Mouse (Mus musculus) limb, embryonic 14.5 days (tissue): ENCODE measurements at regions not wholly inside any gene's neighbourhood (a gene's known extent, or its start where the extent isn't known, plus 50 kb on each side); places are given as distances from the start of the nearest gene placed in this dataset.

Experiments
- ATAC-seq: fragments of 200-750 bp; cut with Nextera tagmentation; 2 replicates; pipeline ENCODE4 v1.8.0; 2017; ENCODE audit warnings: low read depth, moderate number of reproducible peaks, moderate TSS enrichment; ENCODE audit not compliant: low FRiP score
- DNase-seq: peaks from one replicate; pipeline ENCODE4 v3.0.0-alpha.2; 2015; ENCODE audit warnings: low spot score
- H3K27ac ChIP-seq: fragments of 300-500 bp; sonication (generic); replicated peaks from 2 replicates; pipeline ENCODE4 v1.5.1; 2014; ENCODE audit warnings: low read depth, mild to moderate bottlenecking, low read length, moderate library complexity, mixed read lengths
- H3K27me3 ChIP-seq: fragments of 300-500 bp; sonication (generic); 2 replicates; pipeline ENCODE4 v1.6.1; 2014; ENCODE audit warnings: low read length, mixed read lengths; ENCODE audit not compliant: control insufficient read depth, insufficient read depth
- H3K36me3 ChIP-seq: fragments of 300-500 bp; sonication (generic); 2 replicates; pipeline ENCODE4 v1.6.1; 2014; ENCODE audit warnings: mild to moderate bottlenecking, low read length, moderate library complexity, mixed read lengths; ENCODE audit not compliant: control insufficient read depth, insufficient read depth
- H3K4me1 ChIP-seq: fragments of 300-500 bp; sonication (generic); 2 replicates; pipeline ENCODE4 v1.6.1; 2014; ENCODE audit warnings: antibody characterized with exemption, low read length, mixed read lengths; ENCODE audit not compliant: control insufficient read depth, insufficient read depth
- H3K4me2 ChIP-seq: fragments of 300-500 bp; sonication (generic); replicated peaks from 2 replicates; pipeline ENCODE4 v1.6.1; 2014; ENCODE audit warnings: low read depth, mild to moderate bottlenecking, low read length, moderate library complexity; ENCODE audit not compliant: severe bottlenecking
- H3K4me3 ChIP-seq: fragments of 300-500 bp; sonication (generic); replicated peaks from 2 replicates; pipeline ENCODE4 v1.5.1; 2014; ENCODE audit warnings: low read length
- H3K9ac ChIP-seq: fragments of 300-500 bp; sonication (generic); 2 replicates; pipeline ENCODE4 v1.6.1; 2014; ENCODE audit warnings: mild to moderate bottlenecking, low read depth, low read length, moderate library complexity; ENCODE audit not compliant: severe bottlenecking
- H3K9me3 ChIP-seq: fragments of 300-500 bp; sonication (generic); 2 replicates; pipeline ENCODE4 v1.6.1; 2016; ENCODE audit warnings: low read length; ENCODE audit not compliant: control insufficient read depth
- POLR2A ChIP-seq: fragments of 200-500 bp; IDR thresholded peaks from 2 replicates; pipeline ENCODE4 v1.8.0; 2012; ENCODE audit warnings: inconsistent platforms, mild to moderate bottlenecking, moderate library complexity, borderline replicate concordance; ENCODE audit not compliant: insufficient read depth, insufficient read length; ENCODE audit errors: extremely low read depth
- WGBS: fragments of 180-500 bp; shearing (Covaris S2); extraction: QIAGEN DNeasy Blood & Tissue Kit; methylation state at CpG from one replicate; pipeline ENCODE4 v1.1.7; 2014; 5-methylcytosine and 5-hydroxymethylcytosine counted together

DNA sequence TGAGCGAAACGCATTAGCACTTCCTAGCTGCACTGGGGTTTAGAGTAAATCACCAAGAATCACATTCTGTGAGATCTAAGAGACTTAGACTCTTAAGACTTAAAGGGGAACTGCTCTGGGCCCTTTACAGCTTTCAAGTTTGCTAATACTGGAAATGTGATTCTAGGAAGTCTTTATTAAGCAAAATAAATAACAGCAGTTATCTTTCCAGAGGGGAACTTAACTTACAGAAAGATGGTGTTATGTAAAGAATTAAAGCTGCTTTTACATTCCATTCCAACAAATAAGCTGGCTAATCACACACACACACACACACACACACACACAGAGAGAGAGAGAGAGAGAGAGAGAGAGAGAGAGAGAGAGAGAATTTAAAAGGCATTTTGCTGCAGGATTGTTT is 131.1 kb downstream of the Otol1 start:
- Histone ChIP-seq H3K36me3 (no peaks in the 10 kb centered on the region), H3K9ac (no peak overlapping the region), H3K9me3 (no peaks in the 10 kb centered on the region), H3K27me3 (no peaks in the 10 kb centered on the region), H3K4me2 (no peak overlapping the region), H3K27ac (no peak overlapping the region), H3K4me1 (peaks cover 5% of the 10 kb centered on the region; the same call in 1 of the 2 replicates), H3K4me3 (no peak overlapping the region)
- no peak for TF ChIP-seq POLR2A
- WGBS = 69% methylated on average over 2 of the region's 2 CpGs
- ATAC-seq (no peak), DNase-seq (no peak)

DNA sequence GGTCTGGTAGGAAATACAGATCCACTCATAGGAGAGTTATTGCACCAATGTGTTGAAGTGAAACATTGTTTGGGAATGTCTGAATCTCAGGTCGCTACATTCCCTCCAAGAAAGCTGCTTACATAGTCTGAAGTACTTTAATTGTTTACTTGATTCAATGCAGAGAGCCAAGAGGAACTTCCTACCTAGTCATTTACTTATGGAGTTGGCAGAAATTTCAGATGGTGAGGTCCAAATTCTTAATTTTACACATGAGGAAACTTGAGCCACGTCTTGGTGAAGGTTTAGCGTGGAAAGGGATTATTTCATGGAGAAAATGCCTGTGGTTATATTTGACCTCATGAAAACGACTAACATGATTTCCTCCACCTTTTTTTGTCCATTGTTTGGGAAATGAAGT is 131.5 kb downstream of the Otol1 start:
- H3K9me3 ChIP-seq = no peaks in the 10 kb centered on the region
- peak; percentile 43 for DNase-seq
- no peaks in the 10 kb centered on the region for H3K36me3 ChIP-seq
- no peak overlapping the region for H3K4me2 ChIP-seq
- whole genome bisulfite sequencing = 32% methylated on average over 4 of the region's 4 CpGs
- no peak overlapping the region for H3K4me3 ChIP-seq
- no peaks in the 10 kb centered on the region for H3K27me3 ChIP-seq
- TF ChIP-seq POLR2A = no peak
- no peak overlapping the region for H3K27ac ChIP-seq
- ATAC-seq = 0 out of 2 replicates have a peak, but pooled peaks have one; percentile 13
- peaks cover 5% of the 10 kb centered on the region; the same call in 1 of the 2 replicates for H3K4me1 ChIP-seq
- H3K9ac ChIP-seq = no peak overlapping the region

DNA sequence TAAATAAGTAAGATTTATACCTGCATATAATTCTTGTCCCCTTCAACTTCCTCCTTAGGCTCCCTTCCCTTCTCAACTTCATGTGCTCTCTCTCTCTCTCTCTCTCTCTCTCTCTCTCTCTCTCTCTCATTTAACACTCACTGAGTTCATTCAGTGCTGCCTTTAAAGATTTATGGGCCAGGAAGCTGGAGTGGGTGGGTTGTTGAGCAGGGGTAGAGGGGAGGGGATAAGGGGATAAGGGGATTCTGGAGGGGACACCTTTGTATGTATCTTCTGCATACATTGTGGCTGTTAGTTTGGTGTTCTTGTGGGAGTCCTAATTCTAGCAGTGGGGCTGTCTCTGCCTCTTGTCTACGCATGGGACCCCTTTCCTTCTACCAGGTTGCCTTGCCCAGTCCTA is 138.3 kb downstream of the Otol1 start:
- Histone ChIP-seq H3K9ac (no peak overlapping the region), H3K27ac (no peak overlapping the region), H3K9me3 (no peaks in the 10 kb centered on the region), H3K4me2 (no peak overlapping the region), H3K27me3 (no peaks in the 10 kb centered on the region), H3K4me1 (no peaks in the 10 kb centered on the region), H3K36me3 (no peaks in the 10 kb centered on the region), H3K4me3 (no peak overlapping the region)
- ATAC-seq (no peak), DNase-seq (no peak)
- WGBS = 82% methylated on average over 1 of the region's 1 CpGs
- TF ChIP-seq POLR2A = no peak

DNA sequence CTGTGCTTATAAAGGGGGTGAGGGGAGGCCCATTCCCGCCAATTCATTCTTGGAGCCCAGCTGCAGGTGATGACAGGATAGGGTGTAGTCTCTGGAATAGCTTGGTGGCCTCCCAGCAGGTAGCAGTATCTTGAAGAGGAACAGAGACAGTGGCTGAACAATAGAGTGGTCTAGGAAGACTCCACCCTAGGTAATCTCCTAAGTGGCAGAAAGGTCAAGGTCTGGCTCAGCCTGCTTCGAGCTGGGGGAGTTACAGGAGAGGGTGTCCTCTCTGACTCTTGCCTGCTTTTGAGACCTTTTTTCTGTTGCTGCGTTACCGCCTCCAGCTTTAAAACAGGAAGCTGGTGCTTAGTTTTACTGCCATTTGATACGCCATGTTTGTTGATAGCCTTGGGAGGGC is 143.7 kb downstream of the Otol1 start:
- H3K4me2 ChIP-seq = no peak overlapping the region
- no peaks in the 10 kb centered on the region for H3K4me1 ChIP-seq
- ATAC-seq = no peak

DNA sequence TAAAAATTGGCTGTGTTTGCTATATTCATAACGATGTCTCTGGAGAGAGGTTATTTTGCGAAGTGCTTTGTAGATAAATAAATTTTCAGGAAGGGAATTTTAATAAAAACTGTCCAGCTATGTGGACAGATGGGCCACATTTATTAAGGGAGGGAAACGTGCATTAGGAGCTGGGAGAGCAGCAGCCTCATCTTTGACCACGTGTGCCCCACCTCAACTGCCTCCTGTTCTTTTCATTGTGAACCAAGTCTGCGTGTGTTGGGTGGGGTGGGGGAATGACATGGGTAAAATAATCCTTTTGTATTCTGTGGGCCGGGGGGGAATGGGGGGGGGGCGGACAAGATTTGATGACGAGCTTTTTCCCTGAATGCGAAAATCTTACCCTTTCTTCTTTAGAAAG is 152.6 kb downstream of the Otol1 start:
- TF ChIP-seq POLR2A = no peak
- H3K4me2 ChIP-seq = no peak overlapping the region
- DNase-seq (no peak), ATAC-seq (no peak)
- WGBS = 70% methylated on average over 9 of the region's 9 CpGs
- no peaks in the 10 kb centered on the region for H3K36me3 ChIP-seq
- no peaks in the 10 kb centered on the region for H3K27me3 ChIP-seq
- no peak overlapping the region for H3K9ac ChIP-seq
- no peaks in the 10 kb centered on the region for H3K4me1 ChIP-seq
- no peaks in the 10 kb centered on the region for H3K9me3 ChIP-seq
- H3K27ac ChIP-seq = no peak overlapping the region
- no peak overlapping the region for H3K4me3 ChIP-seq

More for the DNA sequence above, 143.7 kb downstream of the Otol1 start:
- TF ChIP-seq POLR2A = no peak
- H3K27ac ChIP-seq = no peak overlapping the region
- DNase-seq = no peak
- no peaks in the 10 kb centered on the region for H3K9me3 ChIP-seq
- H3K27me3 ChIP-seq = no peaks in the 10 kb centered on the region
- H3K9ac ChIP-seq = no peak overlapping the region
- no peaks in the 10 kb centered on the region for H3K36me3 ChIP-seq
- 39% methylated on average over 5 of the region's 5 CpGs for WGBS
- no peak overlapping the region for H3K4me3 ChIP-seq

DNA sequence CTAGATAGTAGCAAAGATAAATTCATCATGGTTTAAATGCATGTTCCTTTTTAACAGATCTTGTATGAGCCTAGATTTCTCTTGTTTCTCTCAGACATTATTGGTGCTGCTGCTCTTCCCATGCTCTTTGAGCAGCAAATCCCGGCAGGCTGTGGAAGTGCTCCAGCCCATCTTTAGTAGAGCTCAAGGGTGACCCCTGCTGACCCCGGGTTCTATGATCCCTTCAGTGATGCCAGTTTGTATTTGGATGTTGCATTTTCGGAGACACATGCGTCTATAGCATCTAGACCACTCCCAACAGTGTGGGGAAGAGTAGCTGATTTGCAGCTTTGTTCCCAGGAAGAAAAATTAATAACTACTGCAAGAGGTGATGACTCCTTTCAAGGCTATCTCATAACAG is 164.3 kb downstream of the Otol1 start:
- no peak overlapping the region for H3K4me3 ChIP-seq
- H3K9me3 ChIP-seq = no peaks in the 10 kb centered on the region
- no peak overlapping the region for H3K4me2 ChIP-seq
- no peaks in the 10 kb centered on the region for H3K4me1 ChIP-seq
- DNase-seq (no peak), ATAC-seq (no peak)
- WGBS = 54% methylated on average over 4 of the region's 4 CpGs
- H3K27ac ChIP-seq = no peak overlapping the region
- no peaks in the 10 kb centered on the region for H3K36me3 ChIP-seq
- no peak for TF ChIP-seq POLR2A
- no peak overlapping the region for H3K9ac ChIP-seq
- H3K27me3 ChIP-seq = no peaks in the 10 kb centered on the region
